Mouse (Mus musculus) telencephalon, adult 2 months (tissue): Measurements from ENCODE around the gene H2-M5.
A peak's percentile ranks its signal among the peaks of the same experiment; 100 is the strongest.
"Not testable (repeated sequence)": the region's sequence is repeated elsewhere in the genome, so short reads cannot be mapped to it uniquely, and the experiment has no call there.

Experiments used
- DNase-seq: peaks from one replicate; pipeline ENCODE4 v3.0.0-alpha.2; 2011; ENCODE audit warnings: low read depth, low spot score

The H2-M5 gene

DNA sequence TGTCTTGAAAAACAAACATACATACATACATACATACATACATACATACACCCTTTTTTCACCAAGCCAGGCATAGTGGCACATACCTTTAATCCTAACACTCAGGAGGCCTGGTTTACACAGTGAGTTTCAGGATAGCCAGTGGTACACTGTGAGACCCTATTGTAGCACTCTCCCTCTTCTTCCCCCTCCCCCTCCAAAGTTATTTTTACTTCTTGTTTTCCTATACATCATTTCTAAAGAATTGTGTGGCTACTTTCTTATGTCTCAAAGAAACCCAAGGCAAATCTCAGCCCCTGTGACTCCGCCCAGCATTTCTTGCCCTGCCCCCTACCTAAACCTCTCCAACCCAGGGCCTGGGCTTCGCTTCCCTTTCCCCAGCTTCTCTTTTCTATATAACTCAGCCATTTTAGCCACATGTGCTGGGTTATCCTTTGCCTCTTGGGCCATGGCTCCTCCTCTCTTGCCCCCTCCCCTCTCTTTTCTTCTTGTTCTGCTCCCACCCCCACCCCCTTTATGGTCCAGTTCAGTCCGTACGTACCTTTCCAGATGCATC lies 4.5 kb upstream of the H2-M5 start:
- DNase-seq = no peak

DNA sequence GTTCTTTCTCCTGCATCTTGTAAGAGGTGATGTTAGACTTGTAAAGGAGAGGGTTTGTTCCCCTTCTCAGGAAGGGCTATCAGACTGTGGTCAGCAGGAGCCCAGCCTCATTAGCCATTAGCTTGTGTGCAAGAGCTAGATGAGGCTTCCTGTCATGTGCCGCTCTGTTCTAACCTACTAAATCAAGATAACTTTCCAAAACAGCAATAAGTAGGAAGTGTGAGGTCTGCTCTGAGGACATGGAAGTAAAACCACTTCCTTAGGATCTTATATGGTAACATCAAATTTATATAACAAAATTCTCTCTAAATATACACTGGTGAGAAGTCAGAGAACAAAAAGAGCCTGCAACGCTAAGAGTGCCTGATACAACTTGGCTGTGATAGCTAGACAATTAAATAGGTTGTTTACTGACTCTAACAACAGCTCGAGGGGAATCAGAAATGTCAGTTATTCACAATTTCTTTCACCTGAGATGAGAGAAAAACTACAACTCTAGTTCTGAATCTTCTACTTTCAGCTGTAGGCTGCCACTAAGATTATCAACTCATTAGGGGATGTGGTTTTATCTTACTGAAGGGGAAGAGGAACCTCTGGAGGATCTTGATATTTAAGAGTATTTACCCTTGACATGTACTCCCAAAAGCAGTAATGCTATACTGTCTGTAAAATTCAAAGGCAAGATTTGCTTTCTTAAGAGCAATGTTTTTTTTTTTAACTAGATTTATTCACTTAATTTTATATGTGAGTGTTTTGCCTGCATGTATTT lies 3.2 kb upstream of the H2-M5 start:
- DNase-seq = no peak

DNA sequence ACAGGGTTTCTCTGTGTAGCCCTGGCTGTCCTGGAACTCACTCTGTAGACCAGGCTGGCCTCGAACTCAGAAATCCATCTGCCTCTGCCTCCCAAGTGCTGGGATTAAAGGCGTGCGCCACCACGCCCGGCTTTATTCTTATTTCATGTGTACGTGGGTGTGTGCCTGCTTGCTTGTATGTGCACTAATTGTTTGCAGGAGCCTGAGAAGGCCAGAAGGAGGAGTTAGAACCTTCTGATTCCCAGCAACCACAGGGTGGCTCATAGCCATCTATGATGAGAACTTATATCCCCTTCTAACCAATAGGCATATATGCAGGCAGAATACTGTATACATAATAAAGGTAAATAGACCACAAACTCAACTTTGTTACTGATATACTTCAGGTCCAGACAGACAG lies 1.3 kb upstream of the H2-M5 start:
- DNase-seq = not testable (repeated sequence)

DNA sequence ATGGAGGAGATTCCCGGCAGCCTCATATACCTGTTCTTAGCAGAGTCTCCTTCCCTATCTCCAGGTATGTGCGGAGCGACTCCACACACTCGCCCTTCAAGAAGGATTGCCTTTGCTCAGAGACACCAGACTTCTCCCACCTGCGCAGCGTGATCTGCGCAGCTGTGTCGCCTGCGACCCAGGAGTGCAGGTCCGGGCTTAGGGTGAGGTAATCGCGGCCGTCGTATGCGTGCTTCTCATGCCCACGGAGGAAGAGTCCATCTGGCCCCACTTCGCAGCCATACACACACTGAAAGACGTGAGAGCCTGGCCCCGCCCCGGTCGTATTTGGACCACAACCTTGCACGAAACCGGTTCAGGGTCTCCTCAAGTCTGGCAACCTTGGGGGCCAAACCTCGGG lies 862 bp downstream of the H2-M5 start:
- no peak for DNase-seq

DNA sequence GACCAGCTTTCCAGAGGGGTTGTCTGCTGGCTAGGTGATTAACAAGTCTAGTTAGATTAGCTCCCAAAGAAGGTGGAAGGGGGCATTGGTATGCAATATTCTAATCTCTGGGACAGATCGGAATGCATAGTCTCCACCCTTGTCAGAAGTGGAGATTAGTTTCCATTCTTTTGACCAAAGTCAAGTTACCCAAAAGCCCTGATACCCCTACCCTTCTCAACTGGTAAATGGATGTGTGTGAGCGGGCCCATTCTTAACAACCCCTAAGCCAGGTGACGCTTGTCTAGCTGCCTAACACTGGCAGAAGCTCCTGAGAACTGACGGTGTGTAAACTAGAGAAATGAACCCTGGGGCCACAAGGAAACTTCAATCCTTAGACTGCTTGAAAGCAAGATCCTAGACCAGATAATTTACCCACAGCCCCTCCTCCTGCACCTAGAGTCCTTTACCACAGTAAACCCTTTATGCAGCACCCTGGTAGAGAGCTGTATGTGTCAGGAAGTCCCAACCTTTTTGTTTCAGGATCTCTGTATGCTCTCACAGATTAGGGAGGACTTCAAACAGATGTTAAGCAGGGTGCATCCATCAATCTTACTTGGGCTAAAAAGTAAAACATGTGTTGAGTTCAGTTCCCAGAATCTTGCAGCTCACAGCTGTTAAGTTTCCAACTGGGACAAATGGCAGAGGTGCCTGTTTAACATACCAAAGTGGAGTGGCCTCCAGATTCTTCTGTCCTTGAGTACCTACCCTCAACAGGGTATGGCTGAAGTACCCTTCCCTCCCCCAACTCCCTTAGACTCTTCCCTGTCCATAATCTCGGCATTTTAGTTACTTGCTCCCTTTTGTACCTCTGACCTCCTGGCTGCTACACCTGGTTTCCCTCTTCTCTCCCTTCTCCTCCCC lies 6.8 kb downstream of the H2-M5 start:
- DNase-seq = no peak

DNA sequence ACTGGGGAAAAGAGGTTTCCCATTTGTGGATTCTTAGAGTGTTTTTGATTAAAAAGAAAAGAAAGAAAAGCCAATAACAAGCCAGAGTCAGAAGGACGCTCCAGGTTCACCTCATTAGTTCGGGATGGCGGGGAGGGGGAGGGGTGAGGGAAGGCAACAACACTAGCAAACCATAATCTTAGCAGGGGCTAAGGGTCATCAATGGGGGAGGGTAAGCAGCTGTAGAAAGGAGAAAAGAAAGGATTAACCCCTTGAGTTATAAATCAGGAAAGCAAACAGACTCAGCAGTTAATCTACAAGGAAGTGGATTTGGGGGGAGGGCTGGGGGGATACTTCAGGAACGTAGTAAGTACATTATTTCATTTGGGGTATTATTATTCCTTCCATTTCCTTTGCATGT lies 7.5 kb downstream of the H2-M5 start:
- DNase-seq = no peak

DNA sequence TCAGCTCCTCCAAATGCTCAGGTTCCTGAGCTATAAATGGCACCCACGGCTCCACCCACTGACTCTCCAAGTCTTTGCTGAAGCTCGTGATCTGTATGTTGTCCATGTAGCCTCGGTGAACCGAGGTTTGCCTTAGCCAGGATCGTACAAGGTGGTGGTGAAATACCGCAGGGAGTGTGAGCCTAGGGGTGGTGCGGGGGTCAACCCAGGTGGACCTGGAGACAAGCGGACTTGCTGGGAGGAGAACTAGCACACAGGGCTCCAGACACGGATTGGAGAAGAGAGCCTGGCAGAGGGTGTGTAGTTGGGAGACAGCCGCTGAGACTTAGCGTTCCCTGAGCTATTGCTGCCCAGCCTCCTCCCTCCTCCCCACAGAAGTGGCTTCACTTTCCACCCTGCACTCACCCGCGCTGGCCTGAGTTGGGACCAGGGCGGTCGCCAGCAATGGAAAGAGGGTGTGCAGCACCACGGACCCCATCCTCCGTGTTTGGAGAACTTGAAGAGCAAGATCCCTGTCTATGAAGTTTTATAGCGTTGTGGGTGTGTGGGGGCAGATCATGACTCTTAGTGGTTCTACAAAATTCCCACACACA lies 8.0 kb downstream of the H2-M5 start, which contains the start of gene 2410137M14Rik:
Gene 2410137M14Rik, minus strand, starts transcription at position 17 of the 593 bp plus-strand sequence.
- no peak for DNase-seq

DNA sequence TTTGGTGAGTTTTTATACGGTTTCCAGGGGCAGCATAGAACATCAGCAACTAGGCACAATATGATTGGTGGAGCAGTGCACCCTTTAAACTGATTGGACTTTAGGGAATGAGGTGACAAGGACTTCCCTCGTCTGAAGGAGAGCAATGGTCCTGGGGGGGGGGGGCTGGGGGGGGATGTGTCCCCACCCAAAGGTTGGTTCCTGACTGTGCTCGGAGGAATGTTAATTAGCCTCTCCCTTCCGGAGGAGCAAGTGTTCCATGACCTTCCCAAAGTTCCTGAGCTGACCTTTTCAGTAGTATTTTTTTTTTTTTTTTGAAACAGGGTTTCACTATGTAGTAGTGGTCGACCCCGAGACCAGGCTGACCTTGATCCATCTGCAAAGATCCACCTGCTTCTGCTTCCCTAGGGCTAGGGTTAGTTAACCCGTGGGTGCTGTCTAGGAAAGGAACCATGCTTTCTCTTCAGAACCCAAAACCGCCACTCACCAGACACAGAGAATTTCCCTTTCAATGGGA lies 16.0 kb downstream of the H2-M5 start:
- no peak for DNase-seq

DNA sequence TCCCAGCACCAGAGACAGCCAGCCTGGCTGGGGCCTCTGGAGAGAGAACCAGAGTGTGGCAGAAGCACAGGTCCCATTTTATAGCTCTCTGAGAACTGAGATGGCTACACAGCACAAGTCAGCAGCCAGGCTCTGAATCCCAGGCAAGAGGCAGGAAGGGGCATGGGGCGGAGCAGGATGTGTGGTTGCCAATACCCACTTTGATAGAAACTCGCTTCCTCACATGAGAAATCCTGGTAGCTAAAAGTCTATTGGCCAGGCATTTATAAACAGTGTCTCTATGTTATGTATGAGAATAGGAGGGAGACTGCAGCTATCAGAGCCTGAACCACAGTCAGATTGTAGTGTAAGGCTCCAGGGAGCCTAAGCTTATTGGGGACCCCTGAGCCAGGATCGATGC lies 16.5 kb downstream of the H2-M5 start:
- DNase-seq = no peak

DNA sequence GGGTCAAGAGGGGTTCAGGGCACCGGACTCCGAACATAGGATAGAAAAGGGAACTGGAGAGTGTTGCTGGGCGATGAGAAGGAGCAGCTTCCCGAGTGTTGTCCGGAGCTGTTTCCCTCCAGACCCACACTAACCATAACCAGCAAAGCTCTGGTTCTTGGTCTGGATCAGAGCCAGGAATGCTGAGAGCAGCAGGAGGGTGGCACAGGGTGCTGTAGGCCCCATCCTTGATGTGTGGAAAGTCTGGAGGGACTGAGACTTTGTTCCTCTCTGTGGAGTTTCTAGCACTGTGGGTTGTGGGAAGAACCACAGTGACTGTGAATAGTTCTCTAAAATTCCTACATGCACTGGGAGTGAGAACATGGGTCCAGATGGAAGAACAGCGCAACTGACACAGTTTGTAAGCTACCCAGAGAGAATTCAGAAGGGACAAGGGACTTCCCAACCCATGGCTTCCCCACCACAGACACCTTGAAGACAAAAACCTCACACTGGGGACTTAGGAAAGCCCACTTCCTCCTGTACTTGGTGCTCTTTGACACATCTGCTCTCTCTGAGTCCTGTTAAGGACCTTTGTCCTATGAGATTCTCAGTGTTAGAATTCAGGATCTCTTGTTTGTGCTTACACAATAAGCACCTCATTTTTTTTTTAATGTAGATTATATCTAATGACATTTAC lies 18.0 kb downstream of the H2-M5 start:
- no peak for DNase-seq

DNA sequence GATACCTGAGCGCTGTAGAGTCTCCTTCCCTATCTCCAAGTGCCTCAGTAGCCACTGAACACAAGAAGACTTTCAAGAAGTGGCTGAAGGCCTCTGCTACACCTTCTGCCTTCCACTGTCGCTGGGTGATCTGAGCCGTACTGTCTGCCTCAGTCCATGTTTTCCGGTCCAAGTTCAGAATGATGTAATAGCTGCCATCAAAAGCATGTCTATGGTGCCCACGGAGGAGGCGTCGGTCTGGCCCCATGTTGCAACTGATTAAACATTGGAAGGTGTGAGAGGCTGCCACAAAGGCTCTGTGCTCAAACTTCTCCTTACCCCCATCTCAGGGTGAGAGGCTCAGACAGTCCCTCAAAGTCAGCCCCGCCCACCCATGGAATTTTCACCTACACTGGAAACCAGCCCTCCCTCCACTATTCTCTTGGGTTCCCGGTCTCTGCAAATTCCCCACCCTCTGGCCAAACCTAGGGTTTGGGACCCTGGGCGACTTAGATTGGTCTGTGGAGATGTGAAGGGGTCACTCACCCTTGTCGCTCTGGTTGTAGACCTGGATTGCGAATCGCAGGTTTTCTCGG lies 18.9 kb downstream of the H2-M5 start:
- no peak for DNase-seq

DNA sequence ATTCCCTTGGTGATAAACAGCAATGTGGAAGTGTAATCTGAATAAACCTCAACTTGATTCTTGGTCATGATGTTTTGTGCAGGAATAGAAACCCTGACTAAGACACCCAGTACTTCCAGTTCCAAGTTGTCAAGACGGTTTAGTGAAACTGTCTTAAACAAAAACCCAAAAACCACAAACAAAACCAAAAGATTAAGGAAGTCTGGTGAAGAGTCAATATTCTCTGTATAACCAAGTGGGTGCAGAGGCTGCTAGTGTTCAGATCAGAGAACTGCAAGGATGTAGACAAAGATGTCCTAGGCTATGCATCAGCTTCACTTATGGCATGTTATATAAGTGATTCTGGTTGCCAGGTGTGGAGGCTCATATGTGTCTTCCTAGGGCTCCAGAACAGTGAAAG lies 22.5 kb downstream of the H2-M5 start:
- no peak for DNase-seq

DNA sequence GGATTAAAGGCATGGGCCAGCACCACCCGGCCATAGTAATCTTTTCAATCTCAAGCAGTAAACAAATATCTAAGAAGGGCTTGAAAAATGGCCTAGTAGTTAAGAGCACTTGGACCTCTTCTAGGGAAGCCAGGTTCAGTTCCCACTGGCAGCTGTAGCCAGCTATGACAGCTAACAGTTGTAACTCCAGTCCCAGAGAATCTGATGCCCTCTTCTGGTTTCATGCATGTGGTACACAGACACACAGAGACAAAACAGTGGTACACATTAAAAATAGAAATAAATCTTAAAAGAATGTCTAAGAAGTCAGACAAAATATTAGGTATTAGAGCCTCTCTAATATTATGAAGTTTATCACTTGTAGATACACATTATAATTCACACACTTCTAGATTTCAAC lies 28.2 kb downstream of the H2-M5 start:
- DNase-seq = no peak

DNA sequence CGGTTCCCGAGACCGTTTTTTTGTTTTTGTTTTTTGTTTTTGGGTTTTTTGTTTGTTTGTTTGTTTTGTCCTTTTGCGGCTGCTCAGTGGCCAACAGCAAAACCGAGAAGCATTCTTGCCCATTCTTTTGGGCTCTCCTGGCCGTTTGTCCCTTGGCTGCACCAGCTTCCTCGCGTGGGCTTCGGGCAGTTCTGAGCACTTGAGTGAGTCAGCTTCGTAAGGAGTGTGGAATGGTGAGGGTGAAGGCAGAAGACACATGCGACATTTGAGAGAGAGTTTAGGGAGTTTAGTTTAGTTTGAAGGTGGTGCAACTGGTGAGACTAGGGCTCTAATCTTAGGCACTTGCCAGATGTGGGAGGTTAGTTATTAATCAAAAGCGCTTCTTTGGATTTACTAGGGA lies 30.5 kb downstream of the H2-M5 start:
- no peak for DNase-seq

DNA sequence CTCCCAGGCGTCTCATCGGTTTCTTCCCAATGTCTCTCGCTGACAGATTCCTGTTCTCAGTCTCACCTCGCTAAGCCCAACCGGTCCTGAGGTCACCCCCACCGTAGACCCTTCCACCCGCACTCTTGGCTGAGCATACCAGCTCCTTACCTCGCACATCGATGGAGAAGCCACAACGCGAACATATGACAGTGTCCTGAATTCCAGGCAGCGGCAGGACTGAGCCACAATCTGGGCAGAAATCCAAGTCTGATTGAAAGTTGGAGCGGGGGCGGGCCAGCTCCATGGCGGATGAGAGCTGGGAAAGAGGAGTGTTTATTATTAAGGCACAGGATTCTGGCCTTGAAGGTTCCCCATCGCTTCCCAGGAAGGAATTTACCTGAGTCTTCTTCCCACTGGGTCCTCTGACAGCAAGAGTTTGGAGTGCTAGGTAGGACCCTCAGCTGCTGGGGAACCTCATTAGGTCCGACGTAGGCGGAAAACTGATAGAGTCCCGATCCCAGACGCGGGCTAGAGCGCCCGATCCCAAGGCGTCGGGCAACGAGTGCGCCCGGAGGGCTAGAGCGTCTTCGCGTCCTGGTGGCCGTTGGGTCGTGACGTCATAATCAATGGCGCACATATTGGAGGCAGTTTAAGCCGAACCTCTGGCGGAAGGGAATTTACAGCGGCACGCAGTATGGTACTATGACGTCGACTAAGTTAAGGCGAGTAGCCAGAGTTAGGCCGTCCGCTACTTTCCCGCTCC lies 31.2 kb downstream of the H2-M5 start, which contains the start of the genes Znrd1 and Znrd1as:
Gene Znrd1, minus strand, starts transcription at position 561 of the 745 bp plus-strand sequence.
Gene Znrd1as, plus strand, starts transcription at position 594 of the 745 bp plus-strand sequence.
- DNase-seq = peak; percentile 99

DNA sequence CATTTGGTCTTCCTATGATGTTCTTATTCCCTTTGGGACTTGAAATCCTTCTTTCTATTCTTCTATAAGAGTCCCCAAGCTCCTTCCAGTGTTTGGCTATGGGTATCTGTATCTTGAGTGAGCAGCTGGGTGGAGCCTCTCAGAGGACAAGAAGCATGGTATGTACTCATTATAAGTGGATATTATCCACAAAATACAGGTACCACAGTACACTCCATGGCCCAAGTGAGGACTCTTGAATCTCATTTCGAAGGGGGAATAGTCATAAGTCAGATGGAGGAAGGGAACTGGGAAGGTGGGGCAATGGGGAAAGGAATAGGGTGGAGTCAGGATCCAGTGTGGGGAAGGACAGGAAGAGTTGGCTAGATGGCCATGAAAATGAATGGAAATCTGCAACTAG lies 36.3 kb downstream of the H2-M5 start:
- no peak for DNase-seq

DNA sequence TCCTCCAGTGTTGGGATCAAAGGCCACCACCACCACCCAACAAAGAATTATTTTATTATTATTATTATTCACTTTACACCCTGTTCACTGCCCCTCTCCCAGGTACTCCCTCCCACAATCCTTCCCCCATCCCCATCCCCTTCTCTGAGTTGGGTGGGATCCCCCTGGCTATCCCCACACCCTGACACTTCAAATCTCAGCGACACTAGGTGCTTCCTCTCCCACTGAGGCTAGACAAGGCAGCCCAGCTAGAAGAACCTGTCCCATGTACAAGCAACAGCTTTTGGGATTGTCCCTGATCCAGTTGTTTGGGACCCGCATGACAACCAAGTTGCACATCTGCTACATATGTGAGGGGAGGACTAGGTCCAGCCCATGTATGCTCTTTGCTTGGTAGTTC lies 36.7 kb downstream of the H2-M5 start:
- no peak for DNase-seq

DNA sequence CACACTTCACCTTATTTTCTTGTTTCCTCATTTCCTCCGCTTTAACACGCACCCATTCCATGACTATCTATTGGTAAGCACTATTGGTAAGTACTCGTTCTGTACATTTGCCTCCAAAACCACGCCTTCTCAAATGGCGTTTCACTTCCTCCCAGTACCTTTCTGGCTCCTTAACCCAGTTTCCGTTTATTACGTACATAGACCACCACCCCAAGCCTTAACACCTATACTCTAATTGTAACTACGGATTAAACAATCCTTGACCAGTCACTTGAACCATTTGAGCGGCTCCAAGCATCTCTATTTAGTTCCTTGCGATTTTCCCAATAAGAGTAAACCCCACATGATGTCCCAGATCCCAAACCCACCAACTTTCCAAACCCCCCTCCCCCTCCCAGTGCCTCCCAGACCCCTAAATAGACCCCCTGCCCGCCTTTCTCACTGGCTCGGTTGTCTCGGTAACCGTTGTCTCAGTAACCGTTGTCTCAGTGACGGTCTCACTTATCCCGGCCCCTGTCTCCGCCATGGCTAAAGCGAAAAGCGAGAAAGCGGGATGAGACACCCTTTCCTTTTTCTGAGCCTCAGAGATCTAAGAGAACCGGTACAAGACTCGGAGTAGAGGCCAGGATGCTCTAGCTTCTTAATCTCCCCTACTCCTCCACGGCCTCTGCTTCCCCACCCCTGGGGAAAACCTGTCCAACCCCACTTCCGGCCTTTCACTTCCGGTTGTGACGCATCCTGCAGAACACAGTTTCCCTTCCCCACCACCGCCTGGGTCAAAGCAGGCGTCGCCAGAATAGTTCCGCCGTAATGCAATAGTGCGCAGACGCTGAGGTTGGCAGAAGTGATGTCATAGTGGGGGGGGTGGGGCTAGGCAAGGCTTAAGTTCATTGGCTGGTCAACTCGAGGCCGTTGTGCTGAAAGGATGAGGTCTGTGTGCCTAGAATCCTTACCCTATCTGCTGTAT lies 38.1 kb downstream of the H2-M5 start, which contains the start of gene Ppp1r11:
Gene Ppp1r11, minus strand, starts transcription at position 761 of the 967 bp plus-strand sequence.
- DNase-seq = peak; percentile 99

DNA sequence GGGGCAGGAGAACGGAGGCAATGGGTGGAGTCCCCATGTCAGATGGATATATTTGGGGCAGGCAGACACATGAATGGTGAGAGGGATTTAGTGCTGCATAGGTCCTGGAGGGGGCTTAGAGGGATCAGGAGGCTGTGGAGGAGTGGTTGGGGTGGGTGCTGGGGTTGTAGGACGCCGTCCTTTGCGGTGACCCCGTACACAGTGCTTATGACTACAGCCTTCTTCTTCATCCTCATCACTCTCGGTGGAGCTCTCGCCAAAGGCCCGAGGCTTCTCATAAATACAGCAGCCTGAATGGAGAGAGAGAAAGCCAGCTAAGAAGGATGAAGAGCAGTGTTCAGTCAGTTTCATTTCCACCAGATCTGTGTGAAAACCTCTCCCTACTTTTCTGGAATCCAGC lies 40.1 kb downstream of the H2-M5 start:
- DNase-seq = no peak
